Mouse (Mus musculus) kidney, postnatal 4 days (tissue): ENCODE results near the gene Slc39a3.
A peak's percentile ranks its signal among the peaks of the same experiment; 100 is the strongest.
"Not testable (repeated sequence)": the region's sequence is repeated elsewhere in the genome, so short reads cannot be mapped to it uniquely, and the experiment has no call there.

Source experiments
- DNase-seq, 2 experiments: peaks; one replicate each; pipeline ENCODE4 v3.0.0; 2021; ENCODE audit warnings: mixed read lengths in 2 of 2

Slc39a3 gene

DNA sequence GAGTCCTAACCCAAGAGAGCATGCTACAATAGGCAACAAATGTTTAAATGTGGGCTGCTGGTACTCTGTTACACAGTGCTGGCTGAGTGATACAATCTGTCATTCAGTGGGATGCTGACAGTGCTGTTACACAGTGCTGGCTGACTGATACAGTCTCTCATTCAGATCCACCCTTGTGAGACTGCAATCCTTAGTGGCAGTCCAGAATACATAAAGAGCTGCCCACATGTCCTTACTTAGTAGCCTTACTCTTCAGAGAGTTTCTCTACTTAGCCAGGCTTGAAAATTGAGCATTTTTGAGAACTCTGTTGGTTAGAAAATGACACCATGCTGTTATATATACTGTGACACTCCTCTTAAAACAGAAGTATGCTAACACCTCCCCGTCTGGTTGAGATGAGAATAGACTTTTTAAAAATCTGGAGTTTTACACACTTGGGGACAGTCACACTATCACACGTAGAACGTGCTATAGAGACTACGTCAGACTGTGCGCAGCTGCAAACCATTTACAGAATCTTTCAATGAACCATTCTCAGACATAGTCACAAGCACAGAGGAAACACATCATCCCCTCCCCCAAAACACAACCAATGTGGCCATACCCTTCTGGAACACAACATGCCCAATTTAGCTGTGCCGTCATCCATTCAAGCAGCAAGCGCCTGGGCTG is 31.1 kb downstream of the Slc39a3 start:
- no peak for DNase-seq

- DNase-seq, result no peak
Measured at GRCm38 (mm10) chr10:81001161-81001560, 36.1 kb downstream of the Slc39a3 start.

DNA sequence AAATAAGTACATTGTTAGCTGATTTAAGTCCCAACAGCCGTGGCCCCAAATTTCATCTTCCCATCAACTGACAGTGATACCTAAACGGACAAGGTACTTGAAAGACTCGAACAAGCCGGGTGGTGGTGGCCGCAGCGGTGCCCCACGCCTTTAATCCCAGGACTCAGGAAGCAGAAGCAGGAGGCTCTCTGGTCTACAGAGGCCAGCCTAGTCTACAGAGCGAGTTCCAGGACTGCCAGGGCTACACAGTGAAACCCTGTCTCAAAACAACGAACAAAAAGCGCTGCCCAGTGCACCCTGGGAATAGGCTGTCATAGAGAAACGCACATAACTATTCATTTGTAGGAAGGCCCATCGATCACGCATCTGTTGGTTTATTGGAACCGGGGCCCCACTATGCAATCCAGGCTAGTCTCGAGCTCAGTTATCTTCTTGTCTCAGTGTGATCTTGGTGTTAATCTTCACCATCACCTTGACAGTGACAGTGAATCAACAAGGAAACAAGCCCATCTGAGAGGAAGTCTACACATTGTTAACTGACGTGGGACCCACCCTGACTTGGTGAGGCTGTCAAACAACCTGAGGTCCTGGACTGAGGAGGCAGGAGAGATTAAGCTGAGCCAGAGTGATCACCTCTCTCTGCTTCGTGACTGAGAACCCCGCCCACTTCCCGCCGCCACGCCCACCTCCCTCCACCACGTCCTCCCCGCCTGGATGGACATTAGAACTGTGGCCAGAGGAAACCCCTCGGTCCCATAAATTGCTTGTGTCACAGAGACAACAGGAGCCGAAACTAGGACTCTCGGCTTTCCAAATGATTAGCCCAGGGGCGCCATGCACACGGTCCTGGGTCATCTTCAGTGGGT is 36.8 kb downstream of the Slc39a3 start:
- peak; percentile 64 to 68 for DNase-seq

- peak; percentile 89 to 90 for DNase-seq
Measured at GRCm38 (mm10) chr10:80999362-81000196, 37.6 kb downstream of the Slc39a3 start.

- peak; percentile 75 to 81 for DNase-seq
Measured at GRCm38 (mm10) chr10:80998778-80999177, 38.4 kb downstream of the Slc39a3 start.

GRCm38 (mm10) chr10:80998021-80998420 is 39.2 kb downstream of the Slc39a3 start:
- no peak for DNase-seq

DNA sequence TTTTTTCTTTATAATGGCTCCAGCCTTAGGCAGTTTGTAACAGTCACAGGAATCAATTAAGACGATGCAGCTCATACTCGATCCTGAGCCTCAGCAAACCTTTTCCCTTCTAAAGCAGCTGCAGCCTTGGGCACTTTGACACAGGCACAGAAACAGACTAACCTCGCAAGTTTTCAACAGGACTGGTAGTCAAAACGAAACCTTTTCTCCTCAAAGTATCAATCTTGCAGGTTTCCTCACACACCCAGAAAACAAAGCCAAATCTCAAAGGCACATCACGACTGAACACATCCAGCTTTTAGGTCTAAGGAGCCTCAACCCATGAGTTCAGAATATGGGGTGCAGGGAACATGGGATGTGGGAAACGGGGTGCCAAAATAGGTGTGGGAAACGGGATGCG is 39.9 kb downstream of the Slc39a3 start:
- DNase-seq, result no peak

- DNase-seq, result no peak
Measured at GRCm38 (mm10) chr10:80996501-80996900, 40.7 kb downstream of the Slc39a3 start.

DNA sequence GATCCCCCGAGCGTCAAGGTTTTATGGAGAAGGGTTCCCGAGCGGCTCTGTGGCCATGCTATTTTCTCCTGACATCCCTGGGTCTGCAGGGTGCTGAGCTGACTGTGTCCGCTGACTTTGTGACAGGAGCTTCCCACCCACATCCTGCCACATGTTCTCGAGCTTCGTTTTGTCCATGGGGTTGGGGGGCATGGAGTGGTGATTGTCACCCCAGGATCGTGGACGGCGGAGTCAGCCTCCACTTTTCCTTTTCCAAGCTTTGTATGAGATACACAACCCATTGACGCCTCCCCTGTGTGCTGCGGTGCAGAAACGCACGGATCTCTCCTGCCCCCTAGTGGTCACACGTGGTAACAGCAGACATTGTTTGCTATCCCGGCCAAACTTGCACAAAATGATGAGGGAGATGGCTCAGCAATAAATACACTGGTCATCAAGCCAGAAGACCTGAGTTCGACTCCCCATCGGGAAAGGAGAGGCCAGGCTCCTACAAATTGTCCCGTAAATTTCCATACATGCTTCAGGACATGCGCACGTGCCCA is 42.1 kb downstream of the Slc39a3 start:
- peak; percentile 90 to 91 for DNase-seq

DNA sequence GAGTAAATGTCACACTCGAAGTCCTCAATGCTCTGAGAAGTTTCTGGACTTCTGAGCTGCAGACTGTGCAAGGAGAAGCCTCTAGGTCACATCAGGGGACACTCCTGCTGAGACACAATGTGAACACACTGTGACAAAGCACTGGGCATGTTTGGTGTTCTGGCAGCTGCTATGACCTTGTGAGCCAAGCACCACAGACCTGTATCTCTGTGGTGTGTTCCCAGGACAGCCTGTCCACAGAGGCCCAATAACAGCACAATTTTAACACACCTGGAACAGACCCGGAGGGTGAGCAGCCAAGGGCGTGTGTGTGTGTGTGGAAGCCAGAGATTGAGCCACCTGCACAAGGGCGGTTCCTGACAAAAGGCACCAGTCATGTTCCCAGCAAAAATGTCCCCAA is 42.6 kb downstream of the Slc39a3 start:
- no peak for DNase-seq

- no peak for DNase-seq
Measured at GRCm38 (mm10) chr10:80993276-80993675, 44.0 kb downstream of the Slc39a3 start.

DNA sequence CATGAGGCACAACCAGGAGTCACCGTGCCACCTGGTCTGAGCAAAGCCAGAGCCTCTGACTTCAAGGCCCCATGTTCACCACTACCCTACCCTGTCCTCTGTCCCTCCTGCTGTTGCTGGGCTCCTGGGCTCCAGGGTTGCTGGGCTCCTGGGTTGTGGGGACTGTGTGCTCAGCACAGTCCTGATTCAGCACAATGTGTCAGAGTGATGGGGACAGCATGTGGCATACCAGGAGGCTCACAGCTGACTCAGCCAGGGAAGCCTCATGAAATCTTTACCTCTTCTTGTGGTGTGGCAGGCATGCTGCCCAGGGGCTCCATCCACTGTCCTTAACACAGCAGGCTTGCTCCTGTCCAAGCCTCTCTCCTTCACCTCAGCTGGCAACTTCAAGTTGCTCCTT is 45.3 kb downstream of the Slc39a3 start:
- DNase-seq, result no peak

- no peak for DNase-seq
Measured at GRCm38 (mm10) chr10:80991007-80991406, 46.2 kb downstream of the Slc39a3 start.

DNA sequence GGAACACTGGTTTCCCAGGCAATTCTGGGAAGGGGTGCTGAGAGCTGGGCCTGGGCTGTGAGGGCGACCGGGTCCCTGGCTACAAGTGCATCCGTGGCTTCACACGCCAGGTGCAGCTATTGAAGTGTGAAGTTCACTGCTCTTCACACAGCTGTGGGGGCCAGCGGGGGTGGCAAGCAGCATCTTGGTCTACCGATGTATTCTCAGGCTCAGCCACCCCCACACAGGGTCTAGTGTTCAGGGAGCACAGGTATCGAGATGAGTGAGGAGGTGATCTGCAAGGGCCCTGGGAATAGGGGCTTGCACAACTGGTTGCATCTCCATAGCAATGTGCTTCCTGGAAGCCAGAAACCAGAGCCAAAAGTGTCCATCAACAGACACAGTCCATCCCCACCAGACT is 46.8 kb downstream of the Slc39a3 start:
- DNase-seq, result peak in 1 of 2 experiments; percentile 22

DNA sequence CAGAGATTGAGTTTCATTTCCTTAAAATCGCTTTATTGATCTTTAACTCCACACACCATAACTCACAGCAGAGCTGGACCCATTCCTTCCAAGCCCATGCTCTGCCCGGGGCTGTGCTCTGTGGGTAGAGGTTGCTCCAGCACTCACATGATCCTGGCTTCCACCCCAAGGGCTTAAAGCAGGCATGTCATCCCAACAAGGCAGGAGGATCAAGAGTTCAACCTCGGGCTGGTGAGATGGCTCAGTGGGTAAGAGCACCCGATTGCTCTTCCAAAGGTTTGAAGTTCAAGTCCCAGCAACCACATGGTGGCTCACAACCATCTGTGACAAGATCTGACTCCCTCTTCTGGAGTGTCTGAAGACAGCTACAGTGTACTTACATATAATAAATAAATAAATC is 47.4 kb downstream of the Slc39a3 start:
- DNase-seq, result not testable (repeated sequence)

DNA sequence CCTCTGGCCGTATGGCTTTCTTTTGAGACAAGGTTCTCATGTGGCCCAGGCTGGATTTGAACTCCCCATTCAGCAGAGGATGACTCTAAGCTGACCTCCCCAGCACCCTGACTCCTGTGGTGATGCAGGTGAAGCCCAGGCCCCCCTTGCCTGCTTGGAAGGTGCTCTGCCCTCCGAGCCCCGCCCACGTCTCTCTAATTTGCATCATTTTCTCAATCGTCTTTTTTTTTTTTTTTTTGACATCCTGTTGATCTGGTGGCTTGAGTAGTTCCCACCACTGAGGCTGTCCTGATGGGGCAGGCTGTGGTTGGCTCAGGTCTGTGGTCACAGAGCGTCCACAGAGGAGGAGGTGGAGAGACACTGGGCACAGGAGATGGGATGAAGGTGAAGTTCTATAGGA is 47.8 kb downstream of the Slc39a3 start:
- DNase-seq, result no peak

DNA sequence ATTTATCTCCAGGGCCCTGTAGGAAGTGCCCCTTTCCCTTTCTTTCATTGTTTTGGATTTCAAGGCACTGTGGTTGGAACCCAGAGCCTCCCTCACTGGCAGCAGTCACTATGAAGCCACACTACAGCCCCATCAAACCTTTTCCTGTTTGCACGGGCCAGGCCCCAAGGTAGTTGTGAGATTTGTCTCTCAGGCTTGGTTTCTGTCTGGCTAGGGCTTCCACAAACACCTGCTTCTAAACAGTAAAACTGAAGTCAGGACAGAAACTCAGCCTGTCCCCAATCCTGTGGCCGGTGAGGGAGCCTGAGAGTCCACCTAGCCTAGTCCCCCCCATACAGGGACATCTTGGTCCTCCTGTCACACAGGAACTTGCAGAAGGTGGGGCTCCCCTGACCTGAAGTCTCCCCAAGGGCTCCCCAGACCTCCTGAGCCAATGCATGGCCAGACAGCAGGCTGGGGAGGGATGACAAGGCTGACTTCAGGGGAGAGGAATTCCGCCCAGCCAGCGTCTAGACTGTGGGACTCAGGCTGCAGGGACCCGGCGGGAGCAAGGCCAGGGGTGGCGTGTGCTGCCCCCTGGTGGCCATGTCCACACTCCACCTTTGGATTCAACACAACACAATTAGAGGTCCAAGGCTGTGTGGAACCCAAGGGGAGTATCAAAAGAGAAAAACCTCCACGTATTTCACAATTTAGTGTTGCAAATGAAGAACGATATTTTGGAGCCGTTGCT is 49.4 kb downstream of the Slc39a3 start:
- DNase-seq, result peak; percentile 92 to 94

DNA sequence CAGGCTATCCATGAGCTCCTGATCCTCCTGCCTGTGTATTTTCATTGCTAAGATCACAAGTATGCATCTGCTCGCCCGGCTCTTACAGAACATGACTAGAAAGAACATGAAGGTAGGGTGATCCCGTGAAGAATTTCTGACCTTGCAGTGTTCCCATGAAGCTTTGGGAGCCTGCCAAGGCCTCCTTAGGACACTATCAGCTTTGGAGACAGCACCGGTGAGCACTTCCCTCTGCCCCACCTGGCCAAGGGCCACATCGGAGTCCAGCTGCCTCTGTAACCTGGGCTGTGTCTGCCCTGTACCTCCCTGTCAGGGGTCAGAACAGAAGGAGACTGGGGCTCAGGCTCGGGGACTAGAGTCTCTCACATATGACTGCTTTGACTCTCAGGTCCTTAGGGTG is 50.5 kb downstream of the Slc39a3 start:
- no peak for DNase-seq

DNA sequence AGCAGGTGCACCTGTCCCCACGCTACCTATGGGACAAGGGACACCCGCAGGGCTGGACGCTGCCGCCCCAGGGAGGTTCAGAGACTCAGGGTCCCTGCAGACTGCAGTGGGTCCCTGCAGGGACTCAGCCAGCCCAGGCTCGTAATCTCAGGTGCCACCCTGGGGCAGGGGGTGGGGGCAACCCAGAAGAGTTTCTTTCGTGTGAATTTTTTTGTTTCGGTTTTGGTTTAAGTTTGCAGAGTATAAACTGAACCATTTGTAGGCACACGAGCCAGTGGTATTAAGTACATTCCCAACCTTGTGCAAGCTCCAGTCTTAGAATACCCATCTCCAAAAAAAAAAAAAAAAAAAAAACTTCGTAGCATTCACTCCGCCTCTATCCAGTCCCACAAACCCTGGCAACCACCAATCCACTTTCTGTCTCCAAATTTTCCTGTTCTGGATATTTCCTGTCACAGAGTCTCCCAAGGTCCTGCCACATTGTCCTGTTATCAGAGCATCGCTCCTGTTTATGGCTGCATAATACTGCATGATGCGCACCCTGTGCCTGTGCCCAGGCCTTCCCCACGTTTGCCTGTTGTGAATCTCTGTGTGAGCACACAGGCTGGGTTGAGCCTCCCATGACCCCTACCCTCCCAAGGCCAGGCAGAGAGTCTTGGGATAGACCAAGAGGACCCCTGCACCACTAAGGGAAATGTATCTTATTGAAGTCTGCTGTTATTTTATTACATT is 51.1 kb downstream of the Slc39a3 start:
- DNase-seq, result no peak

DNA sequence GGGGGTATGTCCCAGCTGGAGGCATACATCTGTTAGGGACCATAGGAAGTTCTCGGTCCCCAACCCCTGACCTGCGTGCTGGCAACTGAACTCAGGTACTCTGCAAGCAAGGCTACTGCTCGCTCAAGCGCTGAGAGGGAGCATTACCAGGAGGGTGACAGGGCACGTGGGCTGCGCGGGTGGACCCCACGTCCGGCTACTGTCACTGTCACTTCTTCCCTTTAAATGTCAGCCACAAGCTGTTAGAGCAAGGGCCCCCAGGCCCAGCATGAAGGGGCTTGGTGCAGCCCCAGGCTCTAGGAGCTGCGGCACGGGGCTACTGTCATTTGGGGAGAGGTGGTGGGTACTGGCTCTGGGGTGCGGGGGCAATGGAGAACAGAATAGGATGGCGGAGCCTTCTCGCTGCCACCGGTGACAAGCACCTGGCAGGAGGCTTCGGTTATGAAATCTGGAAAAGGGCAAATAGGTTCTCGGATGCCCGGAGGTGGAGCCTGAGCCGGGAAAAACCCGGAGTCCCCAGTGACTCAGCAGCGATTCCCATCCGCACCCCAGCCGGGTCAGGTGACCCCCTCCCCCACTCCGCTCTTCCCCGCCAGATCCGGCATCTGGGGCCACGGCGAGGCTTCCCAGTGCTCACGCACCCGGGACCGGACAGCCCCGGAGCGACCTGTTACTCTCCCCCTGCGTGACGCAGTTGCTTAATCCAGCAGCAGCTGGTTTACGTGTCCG is 51.8 kb downstream of the Slc39a3 start:
- DNase-seq, result peak; percentile 40 to 59

DNA sequence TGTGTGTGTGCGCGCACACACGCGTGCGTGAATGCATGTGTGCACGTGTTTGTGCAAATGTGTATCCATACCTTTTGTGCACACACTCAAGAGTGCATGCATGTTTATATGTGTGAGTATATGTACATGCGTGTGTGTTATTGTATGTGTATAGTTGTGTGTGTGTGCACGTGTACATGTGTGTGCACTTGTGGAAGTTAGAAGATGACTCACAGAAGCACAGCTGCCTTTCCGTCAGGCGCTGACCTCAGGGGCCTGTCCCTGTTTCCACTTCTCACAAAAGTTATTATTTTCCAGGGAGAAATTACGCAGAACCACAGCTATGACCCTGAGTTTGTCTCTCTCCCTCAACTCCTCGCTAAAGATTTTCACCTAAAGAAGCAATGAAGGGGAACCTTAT is 53.0 kb downstream of the Slc39a3 start:
- no peak for DNase-seq
